Mouse (Mus musculus): ENCODE measurements around the gene Cdkn1a.
"Not testable (repeated sequence)": the region's sequence is repeated elsewhere in the genome, so short reads cannot be mapped to it uniquely, and the experiment has no call there.

Cdkn1a gene

DNA sequence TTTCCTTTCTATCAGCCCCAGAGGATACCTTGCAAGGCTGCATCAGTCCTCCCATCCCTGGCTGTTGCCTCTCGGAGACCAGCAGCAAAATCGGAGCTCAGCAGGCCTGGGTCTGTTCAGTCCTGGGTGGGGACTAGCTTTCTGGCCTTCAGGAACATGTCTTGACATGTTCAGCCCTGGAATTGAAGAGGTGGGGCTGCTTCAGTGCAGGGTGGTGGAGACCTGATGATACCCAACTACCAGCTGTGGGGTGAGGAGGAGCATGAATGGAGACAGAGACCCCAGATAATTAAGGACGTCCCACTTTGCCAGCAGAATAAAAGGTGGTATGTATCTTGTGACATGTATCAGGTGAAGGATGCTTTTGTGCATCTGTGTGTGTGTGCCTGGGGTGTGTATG lies at the start of gene Cdkn1a:
Cdkn1a (plus strand) TSS at position 201 of the 400 bp plus-strand sequence.
- DNase-seq, result no peak

DNA sequence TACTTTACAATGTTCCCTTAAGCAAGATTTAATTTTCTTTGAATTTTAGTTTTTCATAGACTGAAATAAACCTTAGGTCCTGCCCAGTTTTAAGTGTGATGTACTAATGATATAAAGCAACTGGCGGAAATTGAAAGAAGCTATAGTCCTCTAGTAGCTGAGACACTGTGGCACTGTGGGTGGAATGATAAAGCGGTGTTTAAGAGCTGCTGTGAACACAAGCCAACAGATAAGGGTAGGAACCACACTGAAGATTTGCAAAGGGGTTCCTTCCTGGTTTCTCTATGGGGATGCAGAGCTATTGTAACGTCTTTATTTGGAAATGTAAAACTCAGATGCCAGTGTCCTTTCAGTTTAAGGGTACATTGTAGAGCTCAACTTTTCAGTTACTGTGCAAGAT lies 49.1 kb upstream of the Cdkn1a start:
- DNase-seq, result not testable (repeated sequence)

DNA sequence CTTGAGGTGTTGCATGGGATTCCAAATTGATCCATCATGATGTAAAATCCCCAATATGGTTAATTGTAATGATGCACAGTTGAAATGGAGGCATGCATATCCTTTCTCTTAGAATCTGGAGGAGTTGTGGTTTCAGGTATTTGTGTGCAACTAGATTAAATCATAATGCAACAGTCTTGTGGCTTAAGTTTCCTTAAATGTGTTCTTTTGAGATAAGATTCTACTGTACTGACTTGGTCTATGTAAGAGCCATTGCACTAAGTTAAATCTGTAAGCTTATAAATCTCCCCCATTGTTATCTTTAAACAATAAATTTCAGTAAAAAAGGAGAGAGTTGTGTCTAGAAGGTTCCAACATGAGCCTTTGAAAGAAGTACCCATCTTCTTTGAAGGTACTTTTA lies 48.2 kb upstream of the Cdkn1a start:
- no peak for DNase-seq

DNA sequence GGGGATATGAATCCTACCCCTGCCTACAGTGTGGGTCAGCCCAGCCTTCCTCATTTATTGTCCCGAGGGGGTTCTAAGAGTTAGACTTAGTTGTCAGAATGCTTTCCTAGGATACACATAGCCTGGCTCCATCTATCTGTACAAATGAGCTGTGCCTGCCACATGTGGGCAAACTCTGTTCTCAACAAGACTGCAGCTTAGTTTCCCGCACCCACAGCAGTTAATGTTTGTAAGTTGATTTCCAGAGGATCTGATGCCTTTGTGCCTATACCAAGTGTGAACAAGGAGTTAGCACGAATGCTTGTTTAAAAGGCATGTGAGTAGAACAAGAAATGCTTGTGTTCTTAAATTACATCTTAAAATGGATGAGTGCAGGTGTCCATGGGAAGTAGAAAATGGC lies 47.2 kb upstream of the Cdkn1a start:
- DNase-seq, result no peak

DNA sequence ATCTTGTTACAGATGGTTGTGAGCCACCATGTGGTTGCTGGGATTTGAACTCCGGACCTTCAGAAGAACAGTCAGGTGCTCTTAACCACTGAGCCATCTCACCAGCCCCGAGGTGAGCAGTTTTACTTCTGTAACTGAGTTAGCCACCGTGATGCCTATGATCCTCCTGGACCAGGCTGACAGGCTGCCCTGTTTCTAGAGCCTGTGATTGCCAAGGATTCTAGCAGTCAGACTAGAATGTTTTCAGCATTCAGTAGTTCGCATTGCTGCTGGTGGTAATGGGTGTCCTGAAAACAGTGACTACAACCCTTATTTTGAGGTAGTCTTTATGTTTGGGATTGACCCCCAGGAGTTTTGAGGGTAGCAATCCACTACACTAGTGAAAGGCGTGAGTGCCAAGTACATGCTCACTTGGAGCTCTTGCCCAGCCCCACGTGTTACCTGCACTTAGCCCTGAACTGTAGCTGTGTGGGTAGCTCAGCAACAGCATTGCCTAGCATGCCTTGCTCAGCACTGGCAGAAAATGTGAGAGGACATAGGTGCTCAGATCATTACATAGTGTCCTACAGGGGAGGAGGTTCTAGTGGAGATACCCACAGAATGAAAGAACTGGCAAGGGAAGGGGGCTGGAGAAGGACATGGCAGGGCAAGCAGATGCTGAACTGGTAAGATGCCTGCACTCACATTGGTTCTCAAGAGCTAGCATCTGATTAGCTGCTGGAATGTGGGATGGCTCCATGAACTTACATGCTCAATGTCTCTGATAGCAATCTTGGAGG lies 46.4 kb upstream of the Cdkn1a start:
- DNase-seq, result no peak

DNA sequence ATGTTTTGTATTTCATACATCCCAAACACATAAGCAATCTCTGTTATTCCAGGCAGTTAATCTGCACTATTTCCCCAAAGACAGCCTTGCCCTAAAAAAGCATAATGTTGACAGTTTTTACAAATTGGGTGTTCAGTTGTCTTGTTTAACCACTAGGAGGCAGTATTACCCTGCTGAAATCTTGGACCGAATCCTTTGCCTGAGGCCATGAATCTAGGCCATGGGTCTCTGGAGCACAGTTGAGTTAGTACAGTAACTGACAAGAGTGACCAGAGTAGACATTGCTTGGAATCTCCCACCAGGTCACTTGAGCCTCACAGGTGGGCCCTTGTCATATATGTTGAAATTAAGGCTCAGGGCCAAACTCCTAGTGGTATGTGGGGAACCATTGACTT lies 45.9 kb upstream of the Cdkn1a start:
- no peak for DNase-seq

DNA sequence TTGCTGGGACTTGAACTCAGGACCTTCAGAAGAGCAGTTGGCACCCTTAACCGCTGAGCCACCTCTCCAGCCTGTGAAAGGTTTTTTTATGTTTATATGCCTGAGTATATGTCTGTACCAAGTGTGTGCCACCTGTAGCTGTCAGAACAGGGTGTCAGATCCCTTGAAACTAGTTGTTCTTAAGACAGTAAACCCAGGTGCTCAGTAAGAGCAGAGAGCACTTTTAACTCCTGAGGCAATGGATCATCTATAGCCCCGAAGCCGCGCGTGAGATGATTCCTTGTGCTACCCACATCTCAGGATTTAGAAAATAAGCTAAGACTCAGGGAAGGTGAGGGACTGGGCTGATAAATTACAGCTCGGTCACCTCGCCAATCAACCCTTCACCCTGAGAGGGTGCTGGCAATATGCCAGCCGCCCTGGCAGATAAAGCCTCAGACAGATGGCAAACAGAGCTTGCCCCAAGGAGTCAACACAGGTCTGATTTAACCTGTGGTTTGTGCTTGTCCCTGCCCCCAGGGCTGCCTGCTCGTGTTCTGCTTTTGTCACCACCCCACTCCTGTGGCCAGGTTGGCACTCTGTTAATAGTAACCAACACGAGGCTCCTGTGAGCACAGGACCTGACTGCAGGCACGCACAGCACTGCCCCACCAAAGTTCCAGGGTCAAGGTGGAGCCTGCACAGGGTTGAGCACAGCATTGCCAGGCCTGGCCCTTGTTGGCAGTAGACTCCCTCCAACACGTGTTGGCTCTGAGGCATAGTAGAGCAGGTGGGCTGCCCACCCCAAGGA lies 44.8 kb upstream of the Cdkn1a start:
- peak; percentile 90 for DNase-seq

DNA sequence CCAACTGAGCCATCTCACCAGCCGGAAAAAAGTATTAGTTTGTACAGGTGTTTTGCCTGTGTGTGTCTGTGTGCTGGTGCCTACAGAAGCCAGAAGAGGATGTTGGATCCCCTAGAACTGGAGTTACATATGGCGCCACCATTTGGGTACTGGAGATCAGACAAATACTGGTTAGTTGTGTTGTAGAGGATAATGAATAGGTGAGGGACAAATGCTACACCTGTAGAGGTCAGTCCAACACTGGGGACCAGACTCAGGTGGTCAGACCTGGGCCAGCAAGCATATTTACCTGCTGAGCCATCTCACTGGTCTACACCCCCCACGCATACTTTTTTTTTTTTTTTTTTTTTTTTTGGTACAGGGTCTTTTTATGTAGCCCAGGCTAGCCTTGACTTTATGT lies 43.9 kb upstream of the Cdkn1a start:
- DNase-seq, result no peak

DNA sequence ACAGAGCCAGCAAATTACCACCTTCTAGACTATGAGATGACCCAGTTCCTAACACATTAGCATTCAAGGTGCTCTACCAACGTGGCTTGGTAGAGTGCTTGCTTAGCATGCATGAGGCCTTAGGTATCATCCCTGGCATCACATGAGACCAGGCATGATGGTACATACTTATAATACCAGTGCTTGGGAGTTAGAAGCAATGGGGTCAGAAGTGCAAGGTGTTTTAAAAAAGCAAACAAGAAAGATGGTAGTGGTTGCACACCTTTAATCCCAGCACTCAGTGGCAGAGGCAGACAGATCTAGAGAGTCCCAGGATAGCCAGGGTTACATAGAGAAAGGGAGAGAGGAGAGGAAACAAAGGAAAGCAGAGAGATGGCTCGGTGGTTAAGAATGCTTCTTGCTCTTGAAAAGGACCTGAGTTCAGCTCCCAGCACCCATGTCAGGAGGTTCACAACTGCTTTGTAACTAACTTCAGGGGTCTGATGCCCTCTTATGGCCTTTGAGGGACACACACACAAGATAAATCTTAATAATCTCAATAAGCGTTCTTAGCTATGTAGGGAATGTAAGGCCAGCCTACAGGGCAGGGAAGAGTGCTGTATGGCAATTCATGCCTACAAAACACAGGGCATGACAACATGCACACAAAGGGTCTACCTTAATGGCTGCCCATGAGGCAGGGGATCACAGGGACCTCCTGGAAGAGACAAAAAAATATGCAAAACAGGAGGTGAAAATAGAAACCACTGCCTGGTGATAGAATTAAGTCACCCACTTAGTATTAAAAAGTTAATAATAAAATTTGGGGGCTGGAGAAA lies 42.9 kb upstream of the Cdkn1a start:
- DNase-seq, result no peak

DNA sequence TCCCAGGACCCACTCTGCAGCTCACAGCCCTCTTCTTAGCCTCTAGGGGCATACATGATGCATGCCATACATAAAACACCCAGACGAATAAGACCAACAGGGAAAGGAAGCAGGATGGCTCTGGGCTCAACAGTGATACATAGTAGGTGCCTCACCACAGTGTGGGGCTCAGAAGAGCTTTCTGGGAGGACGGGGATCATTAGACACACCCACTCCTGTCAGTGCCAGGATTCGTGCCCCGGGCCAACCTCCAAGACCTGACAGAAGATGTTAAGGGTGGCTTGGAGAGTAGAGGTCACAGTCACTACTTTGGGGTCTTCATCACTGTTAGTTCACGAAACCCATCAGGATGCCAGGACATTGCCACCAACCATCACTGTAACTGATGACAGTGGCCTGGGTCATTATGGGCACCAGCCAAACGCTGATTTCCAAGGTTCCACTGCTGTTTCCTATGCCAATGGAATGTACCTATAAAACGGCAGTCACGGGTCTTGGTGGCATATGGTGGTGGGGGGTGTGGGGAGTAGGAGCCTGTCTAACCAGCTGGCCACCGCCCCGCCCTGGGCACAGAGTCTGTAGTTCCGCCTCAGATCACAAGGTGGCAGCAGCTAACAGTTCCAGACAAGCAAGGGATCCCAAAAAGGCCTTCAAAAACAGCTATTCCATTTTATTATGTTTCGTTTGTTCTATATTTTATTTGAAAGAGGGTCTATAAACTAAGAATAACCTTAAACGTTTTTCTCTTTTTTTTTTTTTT lies 41.8 kb upstream of the Cdkn1a start:
- peak; percentile 62 for DNase-seq

DNA sequence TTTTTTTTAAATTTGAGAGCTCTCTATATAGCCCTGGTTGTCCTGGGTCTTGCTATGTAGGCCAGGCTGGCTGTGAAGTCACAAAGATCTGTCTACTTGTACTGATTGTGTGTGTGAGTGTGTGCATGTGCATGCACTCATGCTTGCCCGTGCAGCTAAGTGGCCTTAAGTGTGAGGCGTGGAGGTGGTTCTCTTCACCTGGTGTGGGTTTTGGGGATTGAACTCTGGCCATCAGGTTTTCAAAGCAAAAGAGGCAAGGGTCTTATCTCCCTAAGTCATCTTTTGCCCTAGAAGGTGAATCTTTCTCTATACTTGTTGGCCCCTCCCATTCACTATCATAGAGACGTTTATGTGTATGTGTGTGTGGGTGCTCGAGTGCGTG lies 41.3 kb upstream of the Cdkn1a start:
- no peak for DNase-seq

DNA sequence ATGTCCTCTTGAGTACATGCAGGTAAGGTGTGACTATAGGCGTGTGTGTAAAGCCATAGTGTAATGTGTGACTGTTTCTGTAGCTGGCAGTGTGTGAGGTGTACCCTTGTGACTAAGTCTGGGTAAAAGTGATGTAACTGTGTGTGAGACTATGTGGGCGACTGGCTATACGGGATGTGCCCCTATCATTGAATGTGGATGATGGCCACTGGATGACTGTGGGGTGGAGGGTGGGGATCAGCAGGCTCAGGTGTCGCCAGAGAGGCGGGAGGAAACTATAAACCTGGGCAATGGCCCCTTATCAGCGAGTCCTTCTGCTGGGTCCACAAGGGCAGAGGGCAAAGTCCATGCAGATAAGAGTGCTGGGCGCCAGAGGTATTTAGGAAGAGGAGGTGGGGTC lies 40.9 kb upstream of the Cdkn1a start:
- no peak for DNase-seq

DNA sequence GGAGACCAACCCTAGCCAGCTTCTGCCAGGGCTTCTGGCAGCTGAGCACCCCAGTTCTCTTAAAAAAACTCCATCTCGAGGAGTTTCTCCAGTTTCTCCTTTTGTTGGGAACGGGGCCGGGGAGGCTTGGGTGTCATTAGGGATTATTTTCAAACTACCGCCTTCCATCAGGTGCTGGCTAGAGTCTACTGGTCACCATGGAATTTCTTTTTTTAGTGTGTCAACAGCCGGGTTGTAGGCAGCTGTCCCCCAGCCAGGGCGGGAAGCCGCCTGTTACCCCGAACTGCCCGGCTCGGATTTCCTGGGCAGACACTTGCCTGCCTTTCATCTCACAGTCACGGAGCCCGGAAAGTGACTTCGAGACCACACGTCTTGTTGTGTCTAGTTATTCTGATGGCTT lies 40.0 kb upstream of the Cdkn1a start:
- DNase-seq, result no peak

DNA sequence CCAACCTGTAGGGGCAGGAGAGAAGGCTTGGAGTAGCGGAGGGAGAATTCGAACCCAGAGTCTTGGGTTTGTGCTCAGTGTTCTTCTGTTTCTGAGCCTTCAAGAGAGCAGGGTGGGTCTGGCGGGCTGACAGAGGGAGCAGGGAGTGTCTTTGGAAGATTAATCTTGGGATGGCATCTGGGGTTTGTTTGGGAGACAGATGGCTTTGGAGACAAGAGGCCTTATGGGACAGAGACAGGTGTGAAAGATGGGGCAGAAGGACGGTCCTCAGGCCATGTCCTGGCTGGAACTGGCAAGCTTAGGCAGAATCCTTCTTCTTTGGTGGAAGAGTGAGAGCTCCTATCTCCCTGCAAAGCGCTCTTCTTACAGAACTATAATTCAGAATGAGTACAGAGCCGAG lies 37.7 kb upstream of the Cdkn1a start:
- DNase-seq, result no peak

DNA sequence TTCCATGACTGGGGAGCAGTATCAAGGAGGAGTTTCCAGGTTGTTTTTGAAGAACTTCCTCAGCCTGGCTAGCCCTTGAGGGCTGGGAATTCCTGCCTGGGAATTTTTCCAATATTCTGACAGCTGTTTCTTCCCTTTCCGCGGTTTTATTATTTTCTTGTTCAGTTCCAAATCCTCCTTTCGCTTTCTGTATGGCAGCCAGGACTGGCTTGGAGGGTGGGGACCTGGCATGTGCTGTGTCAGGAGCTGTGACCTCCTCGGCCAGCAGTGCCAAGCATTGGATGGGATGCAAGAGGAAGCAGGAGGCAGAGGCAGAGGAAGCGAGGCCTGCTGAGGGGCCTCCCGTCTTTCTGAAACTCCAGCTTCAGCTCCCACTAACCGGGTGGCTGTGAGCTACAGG lies 36.9 kb upstream of the Cdkn1a start:
- DNase-seq, result peak; percentile 61

DNA sequence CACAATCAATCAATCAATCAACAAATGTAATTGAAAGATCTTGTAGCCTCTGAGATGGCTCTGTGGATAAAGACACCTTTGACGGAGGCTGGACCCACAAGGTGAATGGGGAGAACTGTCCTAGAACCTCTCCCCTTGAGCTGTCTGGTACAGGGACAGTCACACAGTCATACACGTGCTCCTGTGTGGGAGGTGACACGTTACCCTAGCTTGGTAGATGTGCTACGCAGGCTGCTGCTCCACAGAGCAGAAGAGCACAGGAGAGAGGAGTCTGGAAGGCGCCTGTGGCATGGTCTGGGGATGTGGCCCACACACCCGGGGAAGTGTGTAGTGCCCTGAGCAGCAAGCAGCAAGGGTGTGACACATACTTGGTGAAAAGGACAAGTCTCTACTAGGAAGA lies 36.3 kb upstream of the Cdkn1a start:
- no peak for DNase-seq

DNA sequence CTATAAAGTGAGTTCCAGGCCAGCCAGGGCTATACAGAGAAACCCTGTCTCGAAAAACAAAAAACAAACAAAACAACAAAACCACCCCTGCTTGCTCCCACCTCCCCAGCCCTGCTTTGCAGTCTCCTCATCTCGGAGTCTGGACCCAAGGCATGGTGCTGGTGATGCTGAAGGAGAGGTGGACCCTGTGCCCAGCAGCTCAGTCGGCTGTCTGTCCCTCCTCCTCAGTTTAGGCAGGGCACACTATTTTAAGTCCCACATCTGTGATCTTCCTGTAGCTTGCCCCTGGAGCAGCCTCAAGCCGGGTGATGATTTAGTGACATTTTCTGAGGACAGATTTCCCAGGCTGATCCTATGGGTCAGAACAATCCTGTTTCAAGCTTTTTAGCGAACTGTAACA lies 35.2 kb upstream of the Cdkn1a start:
- DNase-seq, result no peak

DNA sequence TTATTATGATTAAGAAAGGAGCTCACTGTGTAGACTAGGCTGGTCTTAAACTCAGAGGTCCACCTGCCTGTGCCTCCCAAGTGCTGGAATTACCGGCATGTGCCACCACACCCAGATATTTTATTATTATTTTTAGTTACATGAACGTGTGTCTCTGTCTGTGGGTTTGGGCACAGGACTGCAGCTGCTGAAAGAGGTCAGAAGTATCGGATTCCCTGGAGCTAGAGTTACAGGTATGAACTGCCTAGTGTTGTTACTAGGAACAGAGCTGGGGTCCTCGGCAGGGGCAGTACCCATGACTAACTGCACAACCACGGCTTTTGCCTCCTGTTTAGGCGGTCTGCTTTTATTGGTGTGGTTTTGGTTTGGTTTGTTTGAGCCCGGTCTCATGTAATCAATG lies 34.6 kb upstream of the Cdkn1a start:
- DNase-seq, result no peak

DNA sequence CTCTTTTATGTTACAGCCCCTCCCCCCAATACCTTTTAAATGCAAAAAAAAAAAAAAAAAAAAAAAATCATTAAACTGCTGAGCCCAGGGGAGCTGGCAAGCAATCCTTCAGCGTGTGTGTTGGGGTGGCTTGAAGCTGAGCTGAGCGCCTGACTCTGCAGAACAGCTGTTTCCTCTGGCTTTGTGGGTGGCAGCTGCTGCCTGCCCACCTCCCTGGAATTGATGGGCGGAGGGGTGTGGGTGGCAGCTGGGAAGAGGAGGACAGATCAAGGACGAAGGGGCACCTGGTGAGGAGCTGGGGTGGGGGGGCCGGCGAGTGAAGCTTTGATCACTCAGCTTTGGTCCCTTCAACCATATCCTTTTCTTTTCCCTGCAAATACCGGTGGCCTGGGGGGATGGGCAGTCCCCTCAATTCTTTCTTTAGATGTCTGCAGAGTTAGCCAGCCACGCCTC lies 34.1 kb upstream of the Cdkn1a start:
- DNase-seq, result no peak

DNA sequence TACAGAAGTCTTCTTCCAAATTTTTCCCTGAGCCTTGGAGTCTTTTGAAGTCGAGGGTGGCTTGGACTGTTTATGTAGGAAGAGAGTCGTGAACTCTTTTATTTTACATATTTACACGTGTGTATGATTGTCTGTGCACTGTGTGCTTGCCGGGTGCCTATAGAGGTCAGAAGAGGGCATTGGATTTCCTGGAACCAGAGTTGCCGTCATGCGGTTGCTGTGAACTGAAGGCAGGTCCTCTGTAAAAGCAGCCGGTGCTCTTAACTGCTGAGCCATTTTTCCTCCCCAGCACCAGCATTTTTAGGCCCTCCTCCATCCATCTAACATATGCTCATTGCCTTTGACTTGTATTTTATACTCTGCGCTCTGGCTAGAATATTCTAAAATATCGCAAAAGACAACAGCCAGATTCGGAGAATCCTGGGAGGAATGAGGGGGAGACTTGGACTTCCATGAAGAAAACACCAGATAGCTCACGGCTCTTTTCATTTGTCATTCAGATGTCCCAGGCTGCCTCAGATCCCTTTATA lies 33.4 kb upstream of the Cdkn1a start:
- no peak for DNase-seq

DNA sequence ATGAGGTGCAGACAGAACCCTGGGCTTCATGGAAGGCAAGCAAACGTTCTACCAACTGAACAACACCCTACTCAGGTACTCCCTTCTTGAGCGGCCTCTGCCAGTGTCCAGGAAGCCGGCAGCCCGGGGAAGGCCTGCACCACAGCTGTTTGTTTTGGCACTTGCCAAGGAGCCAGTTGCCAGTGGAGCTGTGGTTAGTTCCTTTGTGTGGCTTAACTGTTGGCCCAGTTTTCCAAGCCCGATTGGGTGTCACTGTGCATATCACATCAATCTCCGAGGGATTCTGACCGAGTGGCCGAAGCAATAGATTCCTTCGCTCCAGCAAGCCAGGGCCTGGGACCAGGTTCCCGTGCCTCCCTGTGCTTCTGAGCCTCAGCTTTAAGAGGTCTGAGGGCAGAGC lies 32.8 kb upstream of the Cdkn1a start:
- peak; percentile 48 for DNase-seq

DNA sequence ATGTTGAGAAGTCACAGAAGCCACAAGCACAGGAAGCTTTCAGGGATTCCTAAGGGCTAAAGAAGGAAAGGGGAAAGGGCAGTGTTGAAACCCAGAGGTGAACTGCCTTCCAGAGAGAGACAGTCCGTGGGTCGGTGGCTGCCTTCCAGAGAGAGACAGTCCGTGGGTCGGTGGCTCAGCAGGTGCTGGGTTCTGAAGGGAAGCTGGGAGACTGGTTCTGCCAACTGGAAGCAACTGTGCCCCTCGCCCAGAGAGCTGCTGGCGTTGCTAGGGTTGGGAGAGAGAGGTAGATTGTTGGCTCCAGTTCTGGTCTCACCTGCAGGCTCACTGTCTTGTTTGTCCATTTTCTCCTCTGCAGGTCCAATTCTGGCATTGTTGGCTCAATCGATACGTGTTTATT lies 32.3 kb upstream of the Cdkn1a start:
- DNase-seq, result no peak

DNA sequence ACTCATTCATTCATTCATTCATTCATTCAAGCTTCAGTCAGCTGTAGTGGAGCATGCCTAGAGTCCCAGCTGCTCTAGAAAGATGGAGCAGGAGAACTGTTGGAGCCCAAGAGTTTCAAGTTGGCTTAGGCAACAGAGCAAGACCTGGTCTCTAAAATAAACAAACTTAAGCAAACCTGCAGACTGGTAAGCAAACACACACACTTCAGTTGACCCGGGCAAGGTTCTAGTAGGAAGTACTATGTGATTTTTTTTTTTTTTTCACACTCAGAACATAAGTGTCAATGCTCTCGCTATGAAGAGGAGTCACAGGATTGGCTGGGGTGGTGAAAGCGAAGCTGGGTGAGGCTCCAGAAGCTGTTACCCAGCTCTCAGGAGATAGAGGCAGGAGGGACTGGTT lies 31.2 kb upstream of the Cdkn1a start:
- no peak for DNase-seq

Measured in kidney, adult 11 months (tissue).